Mouse (Mus musculus) mature B cell (primary cell): ENCODE measurements around the gene Mylpf.

Source experiments
- in situ Hi-C: fragments of 300-500 bp; cut with MboI; formaldehyde crosslinking; loops from 2 replicates; pipeline ENCODE4 v1.14.3; 2019

The Mylpf gene

GRCm38 (mm10) chr7:127259186-127259905 lies 50.7 kb downstream of the Mylpf start:
- in situ Hi-C loops, result no loop called here

GRCm38 (mm10) chr7:127260309-127261111 lies 51.8 kb downstream of the Mylpf start, which contains the start of gene Dctpp1:
Gene Dctpp1 (minus strand): TSS chr7:127260709.
- in situ Hi-C loops, result no loop called here

GRCm38 (mm10) chr7:127262218-127262961 lies 53.7 kb downstream of the Mylpf start:
- in situ Hi-C loops, result no loop called here

GRCm38 (mm10) chr7:127263526-127263925 lies 54.8 kb downstream of the Mylpf start:
- in situ Hi-C loops, result no loop called here
